Mouse (Mus musculus): ENCODE results near the gene Abcc2.

Abcc2 gene

DNA sequence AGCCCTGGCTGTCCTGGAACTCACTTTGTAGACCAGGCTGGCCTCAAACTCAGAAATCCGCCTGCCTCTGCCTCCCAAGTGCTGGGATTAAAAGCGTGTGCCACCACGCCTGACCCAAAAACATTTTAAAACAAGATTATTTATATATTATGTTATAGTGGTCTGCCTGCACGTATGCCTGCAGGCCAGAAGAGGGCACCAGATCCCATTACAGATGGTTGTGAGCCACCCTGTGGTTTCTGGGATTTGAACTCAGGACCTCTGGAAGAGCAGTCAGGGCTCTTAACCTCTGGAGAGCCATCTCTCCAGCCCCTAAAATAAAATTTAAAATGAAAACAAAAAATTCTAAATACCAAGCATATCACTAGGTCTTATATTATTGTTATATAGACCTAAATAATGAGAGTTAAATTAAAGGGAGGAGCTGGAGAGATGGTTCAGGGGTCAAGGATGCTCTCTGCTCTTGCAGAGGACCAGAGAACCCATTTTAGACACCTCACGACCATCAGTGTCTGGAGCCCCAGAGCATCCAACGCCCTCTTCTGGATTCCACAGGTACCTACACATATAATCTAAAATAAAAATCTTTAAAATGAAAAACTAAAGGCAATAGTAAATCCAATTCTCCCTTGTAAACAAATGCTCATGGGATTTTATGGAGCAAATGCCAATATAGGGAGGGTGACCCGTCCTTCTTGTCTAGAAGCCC, 71.0 kb downstream of the Abcc2 start:
- DNase-seq, result peak in 1 of 2 experiments; percentile 11

DNA sequence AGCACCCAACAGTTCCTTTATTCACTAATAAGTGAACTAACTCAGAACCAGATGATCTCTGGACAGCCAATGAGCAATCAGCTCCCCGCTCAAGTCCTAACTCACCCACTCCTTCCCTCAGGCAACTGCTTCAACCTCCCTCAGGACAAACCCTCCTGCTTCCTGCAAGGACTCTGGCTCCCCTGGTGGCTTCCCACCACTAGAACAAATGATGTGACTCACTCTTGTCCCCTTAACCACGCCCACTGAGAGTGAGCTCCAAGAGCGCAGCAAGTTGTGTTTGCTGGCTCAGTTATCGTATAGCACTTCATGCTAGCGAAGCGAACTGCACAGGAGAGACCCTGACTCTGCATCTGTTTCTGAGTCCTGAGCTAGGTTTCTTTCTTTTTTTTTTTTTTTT, 75.4 kb downstream of the Abcc2 start:
- DNase-seq, result no peak

DNA sequence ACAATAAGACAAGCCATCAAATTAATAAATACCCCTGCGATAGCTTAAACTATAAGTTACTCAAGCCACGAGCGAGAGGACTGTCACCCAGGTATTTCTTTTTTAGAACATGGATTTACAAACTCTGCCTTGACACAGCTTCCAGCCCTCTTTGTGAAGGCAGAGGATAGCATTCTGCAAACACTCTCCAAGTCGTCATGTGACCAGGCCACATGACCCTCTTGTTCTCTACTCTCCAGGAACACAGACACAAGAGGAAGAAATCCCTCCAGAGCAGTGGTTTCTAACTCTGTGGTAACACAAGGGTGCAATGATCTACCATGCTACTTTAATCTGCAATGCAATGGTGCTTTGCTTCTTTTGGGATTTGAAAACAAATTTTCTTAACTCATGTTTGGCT, 88.4 kb downstream of the Abcc2 start:
- DNase-seq, result no peak

GRCm38 (mm10) chr19:43874351-43874750, 92.4 kb downstream of the Abcc2 start:
- no peak for DNase-seq

DNA sequence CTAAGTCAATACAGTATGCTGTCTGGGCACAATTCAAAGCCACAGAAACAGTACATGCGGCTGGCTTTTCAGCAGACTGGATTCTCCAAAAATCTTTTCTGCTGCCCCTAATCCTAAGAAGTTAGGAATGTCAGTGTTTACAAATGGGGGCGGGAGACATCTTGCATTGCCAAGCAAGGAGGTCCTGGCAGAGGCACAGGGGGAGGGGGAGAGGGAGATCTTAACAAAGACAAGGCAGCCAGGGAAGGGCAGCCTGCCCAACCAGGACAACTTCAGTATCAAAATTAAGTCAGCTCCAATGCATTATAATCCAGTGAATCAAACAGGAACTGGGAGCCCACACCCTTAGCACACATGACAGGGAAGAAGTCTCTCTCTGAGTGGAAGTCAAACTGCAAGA, 94.0 kb downstream of the Abcc2 start:
- DNase-seq, result no peak

GRCm38 (mm10) chr19:43877364-43877763, 95.4 kb downstream of the Abcc2 start:
- no peak for DNase-seq

GRCm38 (mm10) chr19:43878111-43879092, 96.4 kb downstream of the Abcc2 start:
- no peak for DNase-seq

DNA sequence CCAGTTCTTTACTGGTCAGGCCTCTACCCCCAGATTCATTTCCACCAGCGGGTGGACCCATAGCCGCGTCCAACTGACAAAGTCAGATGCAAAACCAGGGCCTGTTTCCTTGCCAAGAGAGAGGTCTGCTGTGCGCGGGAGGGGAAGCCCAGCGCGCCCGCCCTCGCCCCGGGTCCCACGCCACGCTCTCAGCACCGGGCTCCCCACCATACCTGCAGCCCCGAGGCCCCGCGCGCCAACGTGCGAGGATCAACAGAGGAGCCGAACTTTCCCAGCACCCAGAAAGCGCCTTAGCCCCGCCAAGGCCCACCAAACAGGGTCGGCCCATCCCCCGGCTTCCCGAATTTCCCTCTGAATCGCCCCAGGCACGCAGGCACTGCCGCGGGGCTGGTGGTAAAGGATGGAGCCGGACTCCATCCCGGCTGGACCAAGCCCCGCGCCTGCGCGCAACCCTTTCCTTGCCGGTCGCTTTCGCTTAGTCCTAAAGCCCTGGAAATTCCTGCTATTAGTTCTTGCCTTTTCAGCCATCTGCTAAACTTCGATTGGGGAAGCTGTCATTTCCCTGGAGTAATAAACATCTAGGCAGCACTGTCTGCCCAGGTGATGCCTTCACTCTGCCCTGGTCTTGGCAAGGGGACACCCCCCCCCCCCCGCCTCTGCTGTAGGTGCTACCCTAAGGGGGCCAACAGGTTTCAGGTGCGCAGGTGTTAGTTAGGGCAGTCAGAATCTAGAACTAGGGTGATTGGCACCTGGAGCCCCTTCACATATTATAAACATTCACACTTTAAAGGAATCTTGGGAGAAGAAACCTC, 97.6 kb downstream of the Abcc2 start:
- peak in 1 of 2 experiments; percentile 12 for DNase-seq

DNA sequence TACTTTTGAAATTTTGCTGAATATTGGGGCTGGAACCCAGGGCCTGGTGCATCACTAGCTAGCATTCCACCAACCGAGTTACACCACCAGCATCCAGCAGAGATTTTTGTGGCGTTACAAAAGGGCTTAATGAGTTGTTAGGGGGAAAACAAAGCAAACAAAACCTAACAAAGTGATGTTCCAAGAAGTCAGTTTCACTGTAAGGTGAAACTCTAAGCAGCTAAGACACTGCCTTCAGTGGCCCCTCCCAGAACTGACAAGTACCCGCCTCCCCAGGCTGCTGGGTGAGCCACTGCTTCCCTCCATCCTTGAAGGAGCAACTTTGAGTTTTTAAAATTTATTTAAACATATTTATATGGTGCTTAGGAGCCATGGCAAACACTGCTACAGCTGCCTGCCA, 98.4 kb downstream of the Abcc2 start:
- DNase-seq, result no peak

- DNase-seq, result no peak
Measured at GRCm38 (mm10) chr19:43881615-43882014, 99.6 kb downstream of the Abcc2 start.

GRCm38 (mm10) chr19:43882895-43883573, 101.0 kb downstream of the Abcc2 start:
- DNase-seq, result no peak

DNA sequence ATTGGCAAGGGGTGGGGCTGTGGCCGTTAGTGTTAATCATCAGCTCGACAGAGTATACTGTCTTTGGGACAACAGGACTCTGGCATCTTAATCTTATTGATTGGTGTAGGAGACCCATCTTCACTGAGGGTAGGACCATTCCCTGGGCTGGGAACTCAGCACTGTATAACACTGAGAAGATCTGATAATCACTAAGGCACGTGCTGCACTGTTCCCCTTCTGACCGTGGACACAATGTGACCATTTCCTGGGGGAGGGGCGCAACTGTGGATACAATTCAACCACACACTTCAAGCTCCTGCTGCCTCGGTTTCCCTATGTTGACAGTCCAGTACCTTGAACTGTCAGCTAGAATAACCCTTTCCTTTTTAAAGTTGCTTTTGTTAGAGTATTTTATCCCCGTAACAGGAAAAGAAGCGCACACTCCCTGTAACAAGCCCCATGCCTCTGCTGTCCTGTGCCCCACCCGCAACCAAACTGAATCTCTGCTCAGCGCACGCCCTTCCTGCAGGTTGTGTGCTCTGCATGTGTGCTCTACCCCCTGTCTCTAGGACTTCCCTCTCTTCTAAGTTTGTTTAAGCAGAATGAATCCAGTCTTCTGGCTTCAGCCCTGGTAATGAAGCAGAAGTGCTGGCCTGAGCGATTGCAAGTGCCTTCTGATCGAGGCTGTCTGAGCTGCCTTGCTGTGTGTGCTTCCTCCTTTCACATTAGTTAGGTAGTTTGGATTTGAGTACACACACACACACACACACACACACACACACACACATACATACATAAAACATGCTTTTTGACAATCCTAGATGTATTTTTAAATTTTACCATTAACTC, 102.9 kb downstream of the Abcc2 start:
- DNase-seq, result no peak

DNA sequence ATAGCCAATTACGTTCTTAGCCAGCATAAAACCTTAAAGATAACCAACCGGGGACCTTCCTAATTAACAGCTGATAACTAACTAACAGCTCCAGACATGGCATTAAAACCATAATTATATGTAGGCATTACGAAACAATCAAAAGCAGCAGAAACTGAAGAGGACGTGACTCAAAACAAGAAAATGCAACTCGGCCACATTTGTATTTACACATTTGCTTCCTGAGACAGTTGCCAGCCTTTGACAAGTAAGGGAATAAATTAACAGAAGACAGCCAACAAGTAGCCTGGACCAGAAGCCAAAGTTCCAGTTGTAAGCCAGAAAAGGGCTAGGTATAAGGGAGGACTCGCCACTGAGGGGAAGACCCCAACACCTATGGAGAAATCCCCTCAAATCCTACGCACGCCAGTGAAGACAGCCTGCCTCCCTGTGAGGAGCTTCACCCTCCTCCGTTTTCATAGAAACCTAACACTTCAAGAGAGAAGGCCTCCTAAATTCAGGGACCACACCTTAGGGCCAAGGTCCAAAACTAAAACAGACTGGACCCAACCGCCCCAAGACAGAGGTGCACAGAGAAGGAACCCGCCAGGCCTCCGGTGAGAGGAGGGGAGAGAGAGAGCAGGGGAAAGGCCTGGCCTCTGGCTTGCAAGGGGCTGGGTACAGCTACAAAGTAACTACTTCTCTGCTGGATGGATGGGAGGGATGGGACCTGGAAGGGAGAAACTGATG, 104.5 kb downstream of the Abcc2 start:
- no peak for DNase-seq

DNA sequence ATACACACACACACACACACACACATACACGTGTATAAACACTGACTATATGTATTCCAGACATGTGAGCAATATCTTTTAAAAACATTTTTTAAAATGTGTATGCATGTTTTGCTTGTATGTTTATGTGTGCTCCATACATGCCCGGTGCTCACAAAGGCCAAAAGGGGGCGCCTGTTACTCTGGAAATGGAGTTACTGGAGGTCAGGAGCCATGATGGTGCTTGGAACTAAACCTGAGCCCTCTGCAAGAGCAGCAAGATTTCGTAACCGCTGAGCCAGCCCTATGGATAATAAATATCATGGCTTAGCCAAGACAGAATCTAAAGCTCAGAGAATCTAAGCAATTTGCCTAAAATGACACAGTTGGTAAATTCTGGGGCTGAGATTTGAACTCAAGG, 105.2 kb downstream of the Abcc2 start:
- DNase-seq, result no peak

DNA sequence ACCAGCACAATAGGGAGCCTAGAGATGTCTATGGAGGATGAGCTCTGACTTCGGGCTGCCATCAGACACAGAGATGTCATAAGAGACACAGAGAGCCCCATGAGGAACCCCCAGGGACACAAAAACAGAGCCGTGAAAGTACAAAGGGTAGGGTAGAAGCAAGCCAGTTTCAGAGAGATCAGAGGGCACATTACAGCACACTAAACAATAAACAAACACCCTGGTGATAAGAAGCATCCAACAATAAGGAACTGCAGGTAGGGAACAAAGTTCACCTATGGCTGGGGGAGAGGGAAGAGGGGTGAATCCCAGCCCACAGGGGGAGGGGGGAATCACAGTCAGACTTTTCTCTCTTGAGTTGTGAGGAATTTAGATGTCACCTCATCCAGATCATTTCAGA, 105.7 kb downstream of the Abcc2 start:
- no peak for DNase-seq
